Comparison of ENCODE assay signal across 30 mouse cellular contexts in the genomic region with DNA sequence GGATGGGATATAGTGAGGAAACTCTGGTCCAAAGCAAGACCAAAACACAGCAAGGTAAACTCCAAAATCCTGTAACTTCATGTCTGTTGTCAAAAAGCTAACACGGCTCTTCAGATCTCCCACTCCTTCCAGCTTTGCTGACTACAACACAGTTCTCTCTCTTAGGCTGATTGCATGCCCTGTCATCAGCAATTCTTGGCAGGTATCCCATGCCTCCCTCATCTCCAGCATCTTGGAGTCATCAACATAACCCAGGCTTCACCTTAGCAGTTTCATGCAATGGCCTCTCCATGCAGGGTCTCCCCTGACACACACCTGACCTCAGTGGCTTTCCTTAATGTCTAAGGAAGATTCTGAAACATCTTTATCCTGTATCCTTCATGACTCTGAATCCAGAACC. TPM values are rescaled to one million over a fixed set of nuclear protein-coding genes. Genes with fewer than 3 reads are reported as not detected.
DNase-seq lines count a peak whose midpoint lies in the region; TF ChIP-seq lines count a peak whose summit lies in the region.
"Had no signal": no experiment of that assay in that cellular context is flagged by ENCODE, and none has a peak within 500 bp of the region (broad histone marks: within the 10 kb centered on the region; RNA-seq: fewer than 3 reads in every experiment).

No protein-coding gene starts in this region.

- H3K4me2 ChIP-seq in myocyte (ENCODE audit: low read depth): no peak overlapping the region
- H3K4me2 ChIP-seq: embryonic facial prominence, embryonic 13.5 days; embryonic facial prominence, embryonic 15.5 days; forebrain, embryonic 12.5 days had no signal

- peak; percentile 80 for DNase-seq in 3T3-L1 (ENCODE audit: low read depth, low spot score)
- DNase-seq in MN1 (ENCODE audit: low spot score): peak; percentile 70
- peak; percentile 8 for DNase-seq in adipocyte (ENCODE audit: low spot score)
- no peak for DNase-seq in layer of hippocampus, postnatal 10 days (ENCODE audit: low spot score in 2 of 2)
- no peak for DNase-seq in embryonic facial prominence, embryonic 10.5 days (ENCODE audit: low spot score)
- no peak for DNase-seq in liver
- DNase-seq: adrenal gland, adult 2 months; adrenal gland, postnatal 10 days; adrenal gland, postnatal 25 days; B cell, adult 2 months; cerebellum, adult 11-12 months; cerebellum, adult 2 months; cerebellum, adult 9-10 months; cerebellum, postnatal 10 days; cerebellum, postnatal 25 days had no signal

- H3K36me3 ChIP-seq in myocyte (ENCODE audit: control insufficient read depth, insufficient read depth): no peaks in the 10 kb centered on the region
- H3K36me3 ChIP-seq in embryonic facial prominence, embryonic 10.5 days (replicated peaks): no peaks in the 10 kb centered on the region
- H3K36me3 ChIP-seq: embryonic facial prominence, embryonic 13.5 days; embryonic facial prominence, embryonic 15.5 days; forebrain, embryonic 10.5 days; forebrain, embryonic 12.5 days; G1E had no signal

- WGBS in embryonic facial prominence, embryonic 10.5 days: 98% methylated on average over 1 of the region's 1 CpGs

- H3K27me3 ChIP-seq in myocyte (ENCODE audit: control insufficient read depth, insufficient read depth, insufficient read length): no peaks in the 10 kb centered on the region
- H3K27me3 ChIP-seq in embryonic facial prominence, embryonic 10.5 days (replicated peaks; ENCODE audit: low read depth, poor library complexity, severe bottlenecking): no peaks in the 10 kb centered on the region
- H3K27me3 ChIP-seq: CH12.LX; embryonic facial prominence, embryonic 13.5 days; embryonic facial prominence, embryonic 15.5 days; forebrain, embryonic 12.5 days; Patski had no signal

- no peak for TF ChIP-seq POLR2A in myocyte (IDR thresholded peaks at IDR 0.05; ENCODE audit: insufficient read length, low read depth)

- no peaks in the 10 kb centered on the region for H3K9me3 ChIP-seq in embryonic facial prominence, embryonic 10.5 days
- H3K9me3 ChIP-seq: embryonic facial prominence, embryonic 13.5 days; embryonic facial prominence, embryonic 15.5 days; G1E had no signal

- H3K4me3 ChIP-seq in myocyte: no peak overlapping the region
- no peak overlapping the region for H3K4me3 ChIP-seq in embryonic facial prominence, embryonic 10.5 days
- H3K4me3 ChIP-seq: embryonic facial prominence, embryonic 13.5 days; embryonic facial prominence, embryonic 15.5 days; erythroblast, embryonic 14.5 days; forebrain, embryonic 10.5 days; forebrain, embryonic 12.5 days had no signal

- no peak overlapping the region for H3ac ChIP-seq in myocyte (ENCODE audit: control insufficient read depth, insufficient read length)

- H3K79me2 ChIP-seq in myocyte (ENCODE audit: control insufficient read depth, insufficient read depth): no peaks in the 10 kb centered on the region

- H3K4me1 ChIP-seq in embryonic facial prominence, embryonic 10.5 days: 0 out of 2 replicates have a peak, but pooled peaks cover 4% of the 10 kb centered on the region
- H3K4me1 ChIP-seq: embryonic facial prominence, embryonic 13.5 days; embryonic facial prominence, embryonic 15.5 days; forebrain, embryonic 12.5 days had no signal

- H3K27ac ChIP-seq in embryonic facial prominence, embryonic 10.5 days (replicated peaks): no peak overlapping the region
- H3K27ac ChIP-seq: embryonic facial prominence, embryonic 13.5 days; embryonic facial prominence, embryonic 15.5 days; forebrain, embryonic 10.5 days; forebrain, embryonic 12.5 days had no signal

TF ChIP-seq in myocyte, 11 proteins besides CTCF, POLR2A, EP300 and RAD21:
- TF ChIP-seq CEBPB (IDR thresholded peaks at IDR 0.05; ENCODE audit: insufficient read depth, poor library complexity, severe bottlenecking) (peak; percentile 97), REST (IDR thresholded peaks at IDR 0.05; ENCODE audit: insufficient read depth, insufficient read length) (no peak)

RNA-seq across cellular contexts. Expression of a gene that starts 53.4 kb away (rescaled TPM):
- polyA plus RNA-seq in myocyte (2012; fragmentation: generic; extraction: Trizol): not detected
- total RNA-seq in layer of hippocampus, postnatal 10 days (2021): not detected
- 0.07 and 0.16 TPM in 2 replicates for polyA plus RNA-seq in embryonic facial prominence, embryonic 10.5 days (2016; fragmentation: Nextera tagmentation; extraction: Ambion mirVana)
- total RNA-seq: adrenal gland, adult 2 months; adrenal gland, postnatal 25 days; CH12.LX; G1E had no signal
- polyA plus RNA-seq: activated CD4-positive, CD25-positive, alpha-beta regulatory T cell, adult 4 months; adrenal gland, adult 2 months; cerebellum, adult 2 months; cortical plate, adult 2 months; embryonic facial prominence, embryonic 11.5 days; embryonic facial prominence, embryonic 13.5 days; embryonic facial prominence, embryonic 15.5 days; erythroblast, embryonic 14.5 days; forebrain, embryonic 10.5 days; forebrain, embryonic 12.5 days; forebrain, embryonic 14.5 days; forebrain, embryonic 16.5 days; frontal cortex, adult 2 months; G1E; Patski had no signal

Comparison
In these comparisons a context has a peak if more than half of its experiments do, and no peak if none do; other contexts are left out.
1. DNase-seq: peak in 3T3-L1 (single experiment), MN1 (single experiment) and adipocyte (single experiment); none in layer of hippocampus, postnatal 10 days (0 of 2), embryonic facial prominence, embryonic 10.5 days (single experiment) and liver (single experiment).